Mouse (Mus musculus) limb, embryonic 10.5 days (tissue): Measurements from ENCODE around the gene Alkbh5. TPM values are rescaled to one million over a fixed set of nuclear protein-coding genes. Genes with fewer than 3 reads are reported as not detected.
A peak's percentile ranks its signal among the peaks of the same experiment; 100 is the strongest.

Experiments used
- DNase-seq: peaks from one replicate; pipeline ENCODE4 v3.0.0-alpha.2; 2017; ENCODE audit warnings: low spot score
- H3K27ac ChIP-seq: fragments of 300-500 bp; sonication (generic); 2 replicates; pipeline ENCODE4 v1.5.1; 2016; ENCODE audit warnings: mild to moderate bottlenecking
- H3K27me3 ChIP-seq: fragments of 300-500 bp; sonication (generic); 2 replicates; pipeline ENCODE4 v1.6.1; 2016; ENCODE audit warnings: low read depth, mild to moderate bottlenecking; ENCODE audit not compliant: poor library complexity, severe bottlenecking
- H3K36me3 ChIP-seq: fragments of 300-500 bp; sonication (generic); 2 replicates; pipeline ENCODE4 v1.6.1; 2016; ENCODE audit warnings: mild to moderate bottlenecking, moderate library complexity
- H3K4me1 ChIP-seq: fragments of 300-500 bp; sonication (generic); 2 replicates; pipeline ENCODE4 v1.6.1; 2016
- H3K4me3 ChIP-seq: fragments of 300-500 bp; sonication (generic); 2 replicates; pipeline ENCODE4 v1.5.1; 2016; ENCODE audit warnings: mild to moderate bottlenecking, moderate library complexity
- H3K9me3 ChIP-seq: fragments of 300-500 bp; sonication (generic); replicated peaks from 2 replicates; pipeline ENCODE4 v1.6.1; 2016; ENCODE audit warnings: mild to moderate bottlenecking
- WGBS: fragments of 180-500 bp; shearing (Covaris S2); methylation state at CpG from one replicate; pipeline ENCODE4 v1.1.7; 2016; 5-methylcytosine and 5-hydroxymethylcytosine counted together
- polyA plus RNA-seq: library from polyadenylated mRNA; unstranded; fragments of >200 nt; fragmentation: Nextera tagmentation; extraction: Ambion mirVana; gene quantifications from 2 replicates; pipeline ENCODE4 v1.2.1, GENCODE M21; 2016

Alkbh5 gene
- 31.8 and 34.7 TPM in 2 replicates for polyA plus RNA-seq

DNA sequence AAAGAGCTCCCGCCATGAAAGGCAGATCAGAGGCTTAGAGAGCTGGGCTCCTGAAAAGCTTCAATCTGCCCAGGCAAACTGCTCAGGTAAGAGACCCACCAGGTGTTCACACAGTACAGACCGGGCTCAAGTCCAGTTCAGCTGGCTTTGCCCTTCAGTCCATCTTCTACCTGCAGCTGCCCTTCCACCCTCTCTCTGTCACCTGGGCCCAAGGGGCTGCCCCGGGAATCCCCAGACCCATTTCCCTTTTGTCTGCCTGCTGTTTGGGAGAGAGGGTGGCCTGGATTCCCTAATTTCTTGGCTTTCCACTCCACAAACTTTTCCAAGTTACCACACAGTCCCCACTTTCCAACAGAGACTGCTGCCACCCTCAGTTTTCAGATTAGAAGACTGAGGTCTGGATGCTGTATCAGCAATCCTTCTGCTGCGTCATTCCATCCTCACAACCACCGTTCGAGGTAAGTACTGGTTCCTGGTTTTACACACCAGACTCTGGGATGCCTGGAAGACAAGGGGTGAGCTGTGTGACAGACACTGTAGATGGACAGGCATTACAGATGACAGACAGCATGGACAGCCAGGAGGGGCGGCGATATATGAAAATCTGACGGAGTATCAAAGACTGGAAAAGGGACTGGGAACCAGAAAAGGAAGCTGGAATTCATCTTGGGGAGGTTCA is at the start of gene Alkbh5:
Alkbh5 (plus strand) TSS at position 202 of the 679 bp plus-strand sequence.
- H3K27ac ChIP-seq = peak within 1 kb of the TSS; percentile 97

GRCm38 (mm10) chr11:60492726-60493125 is 43.5 kb upstream of the Alkbh5 start:
- H3K4me1 ChIP-seq = no peaks in the 10 kb centered on the region
- no peaks in the 10 kb centered on the region for H3K36me3 ChIP-seq
- no peak overlapping the region for H3K27ac ChIP-seq
- no peaks in the 10 kb centered on the region for H3K9me3 ChIP-seq
- no peak for DNase-seq
- no peak overlapping the region for H3K4me3 ChIP-seq
- 94% methylated on average over 5 of the region's 5 CpGs for WGBS
- H3K27me3 ChIP-seq = peaks cover 19% of the 10 kb centered on the region; the same call in 1 of the 2 replicates

More for the DNA sequence above, at the start of gene Alkbh5:
- WGBS = 24% methylated on average over 9 of the region's 9 CpGs
- no peaks in the 10 kb centered on the region for H3K27me3 ChIP-seq
- peaks cover 26% of the 10 kb centered on the region for H3K4me1 ChIP-seq
- peak within 1 kb of the TSS; percentile 84 for H3K4me3 ChIP-seq
- peaks cover 15% of the 10 kb centered on the region for H3K36me3 ChIP-seq
- no peak for DNase-seq
- H3K9me3 ChIP-seq = no peaks in the 10 kb centered on the region

DNA sequence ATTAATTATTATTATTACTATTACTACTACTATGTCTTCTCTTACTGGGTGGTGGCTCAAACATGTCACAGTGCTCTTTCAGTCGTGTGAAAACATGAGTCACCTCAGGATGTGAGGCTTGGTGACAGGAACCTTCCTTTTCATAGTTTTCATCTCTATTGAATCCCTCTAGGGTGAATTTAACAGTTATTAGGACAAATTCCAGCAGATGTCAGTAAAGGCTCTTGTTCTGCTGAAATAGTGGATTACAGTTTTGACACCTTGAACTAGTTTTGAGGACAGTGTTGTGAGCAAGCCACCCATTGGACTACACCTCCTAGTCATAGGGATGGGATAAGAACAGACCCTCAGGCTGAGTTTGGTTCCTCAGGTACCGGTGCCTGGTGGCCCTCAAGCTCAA is 40.5 kb upstream of the Alkbh5 start:
- H3K36me3 ChIP-seq = no peaks in the 10 kb centered on the region
- H3K27ac ChIP-seq = no peak overlapping the region
- H3K9me3 ChIP-seq = no peaks in the 10 kb centered on the region
- no peak overlapping the region for H3K4me3 ChIP-seq
- no peak for DNase-seq
- no peaks in the 10 kb centered on the region for H3K4me1 ChIP-seq
- H3K27me3 ChIP-seq = peaks cover 19% of the 10 kb centered on the region; the same call in 1 of the 2 replicates
- 74% methylated on average over 2 of the region's 2 CpGs for WGBS

- Histone ChIP-seq H3K4me1 (peaks cover 19% of the 10 kb centered on the region), H3K36me3 (no peaks in the 10 kb centered on the region), H3K27me3 (peaks cover 59% of the 10 kb centered on the region), H3K27ac (no peak overlapping the region), H3K4me3 (no peak overlapping the region), H3K9me3 (no peaks in the 10 kb centered on the region)
- 86% methylated on average over 13 of the region's 13 CpGs for WGBS
- no peak for DNase-seq
Measured at GRCm38 (mm10) chr11:60507281-60507680, 28.9 kb upstream of the Alkbh5 start.

GRCm38 (mm10) chr11:60508950-60509349 is 27.2 kb upstream of the Alkbh5 start:
- Histone ChIP-seq H3K27ac (peak overlapping the region; percentile 72), H3K4me3 (peak overlapping the region; percentile 50), H3K36me3 (no peaks in the 10 kb centered on the region), H3K9me3 (no peaks in the 10 kb centered on the region), H3K4me1 (peaks cover 19% of the 10 kb centered on the region), H3K27me3 (peaks cover 59% of the 10 kb centered on the region)
- WGBS = 6% methylated on average over 11 of the region's 11 CpGs
- peak; percentile 46 for DNase-seq

GRCm38 (mm10) chr11:60509500-60509899 is 26.7 kb upstream of the Alkbh5 start:
- no peaks in the 10 kb centered on the region for H3K36me3 ChIP-seq
- peaks cover 59% of the 10 kb centered on the region for H3K27me3 ChIP-seq
- DNase-seq = peak; percentile 51
- H3K27ac ChIP-seq = peak overlapping the region; percentile 72
- H3K4me1 ChIP-seq = peaks cover 19% of the 10 kb centered on the region
- no peaks in the 10 kb centered on the region for H3K9me3 ChIP-seq
- peak overlapping the region; percentile 50 for H3K4me3 ChIP-seq
- under 1% methylated on average over 25 of the region's 25 CpGs for WGBS

DNA sequence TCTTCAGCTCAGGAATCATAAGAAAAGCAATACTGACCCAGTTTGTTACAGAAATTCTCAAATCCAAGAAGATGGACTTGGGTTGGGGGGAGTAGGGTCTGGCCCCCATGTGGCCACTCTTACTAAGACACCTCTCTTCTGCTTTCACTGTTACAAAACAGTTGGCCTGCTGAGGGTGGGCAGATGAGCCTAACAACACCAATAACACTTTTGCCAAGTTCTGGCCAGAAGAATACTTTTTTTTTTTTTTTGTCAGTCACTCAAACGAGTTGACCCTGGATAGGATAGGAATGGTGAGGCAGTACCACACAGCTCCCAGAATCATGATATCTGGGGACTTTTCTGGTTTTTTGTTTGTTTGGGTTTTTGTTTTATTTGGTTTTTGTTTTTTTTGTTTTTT is 24.3 kb upstream of the Alkbh5 start:
- no peak for DNase-seq
- H3K4me3 ChIP-seq = no peak overlapping the region
- H3K27ac ChIP-seq = no peak overlapping the region
- peaks cover 47% of the 10 kb centered on the region for H3K27me3 ChIP-seq
- no peaks in the 10 kb centered on the region for H3K9me3 ChIP-seq
- peaks cover 19% of the 10 kb centered on the region for H3K4me1 ChIP-seq
- 85% methylated on average over 1 of the region's 1 CpGs for WGBS
- no peaks in the 10 kb centered on the region for H3K36me3 ChIP-seq

DNA sequence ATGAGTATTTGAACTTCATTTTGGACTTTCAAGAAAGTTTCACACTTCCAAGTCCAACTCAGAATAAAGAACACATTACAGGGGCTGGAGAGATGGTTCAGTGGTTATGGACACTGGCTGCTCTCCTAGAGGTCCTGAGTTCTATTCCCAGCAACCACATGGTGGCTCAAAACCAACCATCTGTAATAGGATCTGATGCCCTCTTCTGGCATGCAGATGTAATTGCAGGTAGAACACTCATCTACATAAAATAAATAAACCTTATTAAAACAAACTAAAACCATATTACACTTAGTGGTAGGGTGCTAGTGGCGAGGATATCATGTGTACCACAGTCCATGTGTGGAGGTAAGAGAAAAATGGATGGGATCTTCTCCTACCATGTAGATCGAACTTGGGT is 23.7 kb upstream of the Alkbh5 start:
- H3K4me3 ChIP-seq = no peak overlapping the region
- H3K36me3 ChIP-seq = no peaks in the 10 kb centered on the region
- H3K9me3 ChIP-seq = no peaks in the 10 kb centered on the region
- peaks cover 41% of the 10 kb centered on the region for H3K27me3 ChIP-seq
- peaks cover 19% of the 10 kb centered on the region for H3K4me1 ChIP-seq
- DNase-seq = no peak
- 73% methylated on average over 2 of the region's 2 CpGs for WGBS
- H3K27ac ChIP-seq = no peak overlapping the region

DNA sequence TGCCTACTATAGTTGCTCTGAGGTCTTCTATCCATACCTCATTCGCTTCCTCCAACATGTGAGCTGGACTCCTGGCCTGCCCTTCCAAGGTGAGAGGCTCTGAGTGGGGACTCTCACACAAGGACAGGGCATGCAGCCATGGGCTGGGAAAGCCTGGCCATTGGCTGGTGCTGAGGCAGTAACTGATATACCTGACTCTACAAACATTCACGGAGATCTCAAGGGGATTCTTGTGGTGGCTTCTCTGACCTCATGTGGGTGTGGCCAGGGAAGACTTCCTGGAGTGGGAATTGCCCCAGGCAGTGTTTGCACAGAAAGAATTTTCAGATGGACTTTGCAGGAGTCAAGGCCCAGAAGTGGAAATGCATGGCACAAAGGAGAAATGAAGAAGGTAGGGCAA is 21.2 kb upstream of the Alkbh5 start:
- Histone ChIP-seq H3K36me3 (no peaks in the 10 kb centered on the region), H3K9me3 (no peaks in the 10 kb centered on the region), H3K27me3 (peaks cover 18% of the 10 kb centered on the region), H3K4me3 (no peak overlapping the region), H3K27ac (no peak overlapping the region), H3K4me1 (peaks cover 2% of the 10 kb centered on the region; the same call in 1 of the 2 replicates)
- WGBS = 64% methylated on average over 2 of the region's 2 CpGs
- DNase-seq = no peak

- WGBS = 83% methylated on average over 4 of the region's 4 CpGs
- no peaks in the 10 kb centered on the region for H3K36me3 ChIP-seq
- no peak overlapping the region for H3K4me3 ChIP-seq
- peaks cover 7% of the 10 kb centered on the region for H3K4me1 ChIP-seq
- H3K27ac ChIP-seq = no peak overlapping the region
- DNase-seq = no peak
- no peaks in the 10 kb centered on the region for H3K27me3 ChIP-seq
- H3K9me3 ChIP-seq = no peaks in the 10 kb centered on the region
Measured at GRCm38 (mm10) chr11:60518305-60518704, 17.9 kb upstream of the Alkbh5 start.

DNA sequence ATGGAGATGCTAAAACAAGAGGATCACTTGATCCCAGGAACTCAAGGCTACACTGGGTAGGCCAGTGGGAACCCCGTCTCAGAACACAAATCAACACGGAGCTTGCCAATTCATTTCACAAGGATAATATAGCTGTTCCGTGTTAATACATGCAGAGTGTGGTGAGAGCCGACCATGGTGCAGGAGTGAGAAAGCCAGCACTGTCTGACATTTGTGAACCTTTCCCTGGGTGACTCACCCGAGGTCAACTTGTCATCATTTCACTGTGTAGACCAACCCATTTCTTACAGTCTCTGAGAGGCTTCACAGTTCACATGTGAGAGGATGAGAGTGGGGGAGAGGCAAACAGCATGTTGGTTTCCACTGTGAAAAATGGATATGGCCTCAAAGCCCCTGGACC is 14.2 kb upstream of the Alkbh5 start:
- DNase-seq = no peak
- no peaks in the 10 kb centered on the region for H3K9me3 ChIP-seq
- no peak overlapping the region for H3K4me3 ChIP-seq
- H3K27me3 ChIP-seq = no peaks in the 10 kb centered on the region
- WGBS = 86% methylated on average over 5 of the region's 5 CpGs
- H3K27ac ChIP-seq = no peak overlapping the region
- H3K36me3 ChIP-seq = no peaks in the 10 kb centered on the region
- H3K4me1 ChIP-seq = peaks cover 9% of the 10 kb centered on the region

DNA sequence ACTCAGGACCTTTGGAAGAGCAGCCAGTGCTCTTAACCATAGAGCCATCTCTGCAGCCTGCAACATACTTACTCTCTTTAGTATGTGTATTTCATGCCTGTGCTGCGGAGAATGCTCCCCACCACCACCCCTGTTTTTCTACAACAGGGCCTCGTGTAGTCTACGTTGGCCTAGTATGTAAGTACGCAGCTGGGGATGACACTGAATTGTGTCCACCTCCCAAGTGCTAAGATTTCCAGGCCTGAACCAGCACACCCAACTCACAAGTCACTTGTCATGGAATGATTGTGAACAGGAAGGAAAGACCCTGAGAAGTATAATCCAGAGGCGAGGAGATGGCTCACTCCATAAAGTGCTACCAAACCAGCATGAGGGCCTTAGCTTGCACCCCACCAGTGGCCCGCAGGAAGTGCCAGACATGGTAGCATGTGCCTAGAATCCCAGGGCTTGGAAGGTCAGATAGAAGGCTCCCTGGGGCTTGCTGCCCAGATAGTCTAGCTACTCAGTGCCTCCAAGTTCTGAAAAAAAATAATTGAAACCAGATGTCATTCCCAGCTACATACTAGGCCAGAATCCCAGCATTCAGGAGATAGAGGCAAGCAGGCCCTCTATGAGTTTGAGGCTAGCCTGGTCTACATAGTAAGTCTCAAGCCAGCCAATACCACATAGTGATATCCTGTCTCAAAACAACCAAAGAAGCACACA is 13.4 kb upstream of the Alkbh5 start:
- H3K27me3 ChIP-seq = no peaks in the 10 kb centered on the region
- no peak overlapping the region for H3K4me3 ChIP-seq
- peaks cover 9% of the 10 kb centered on the region for H3K4me1 ChIP-seq
- no peak for DNase-seq
- no peaks in the 10 kb centered on the region for H3K36me3 ChIP-seq
- H3K27ac ChIP-seq = peak overlapping the region; percentile 7; the same call in 1 of the 2 replicates
- H3K9me3 ChIP-seq = no peaks in the 10 kb centered on the region
- WGBS = 86% methylated on average over 6 of the region's 6 CpGs

- DNase-seq = no peak
- no peak overlapping the region for H3K4me3 ChIP-seq
- no peak overlapping the region for H3K27ac ChIP-seq
- no peaks in the 10 kb centered on the region for H3K27me3 ChIP-seq
- H3K36me3 ChIP-seq = no peaks in the 10 kb centered on the region
- WGBS = 85% methylated on average over 4 of the region's 4 CpGs
- H3K4me1 ChIP-seq = peaks cover 9% of the 10 kb centered on the region
- no peaks in the 10 kb centered on the region for H3K9me3 ChIP-seq
Measured at GRCm38 (mm10) chr11:60526461-60526860, 9.7 kb upstream of the Alkbh5 start.
